ENCODE assay signal across 10 mouse cellular contexts in genomic region chrX:162521197-162521596, GRCm38 (mm10).
DNase-seq lines count a peak whose midpoint lies in the region; ATAC-seq and TF ChIP-seq lines count a peak whose summit lies in the region.
"Had no signal": no experiment of that assay in that cellular context is flagged by ENCODE, and none has a peak within 500 bp of the region (broad histone marks: within the 10 kb centered on the region; RNA-seq: fewer than 3 reads in every experiment).

No protein-coding gene starts in this region.

- no peaks in the 10 kb centered on the region for H3K9me3 ChIP-seq in intestine, embryonic 15.5 days
- no peaks in the 10 kb centered on the region for H3K9me3 ChIP-seq in intestine, postnatal 0 days (ENCODE audit: control insufficient read depth)
- no peaks in the 10 kb centered on the region for H3K9me3 ChIP-seq in neural tube, embryonic 11.5 days (ENCODE audit: control insufficient read depth, low read length)
- no peaks in the 10 kb centered on the region for H3K9me3 ChIP-seq in hindbrain, embryonic 14.5 days (ENCODE audit: control insufficient read depth, low read length)

- no peak overlapping the region for H3K27ac ChIP-seq in intestine, embryonic 15.5 days
- no peak overlapping the region for H3K27ac ChIP-seq in intestine, postnatal 0 days (ENCODE audit: low read depth, low read length)
- no peak overlapping the region for H3K27ac ChIP-seq in neural tube, embryonic 11.5 days (ENCODE audit: low read depth, low read length)
- no peak overlapping the region for H3K27ac ChIP-seq in hindbrain, embryonic 14.5 days

- H3K36me3 ChIP-seq in intestine, embryonic 15.5 days = no peaks in the 10 kb centered on the region
- H3K36me3 ChIP-seq in intestine, postnatal 0 days (ENCODE audit: control insufficient read depth, insufficient read depth) = no peaks in the 10 kb centered on the region
- no peaks in the 10 kb centered on the region for H3K36me3 ChIP-seq in neural tube, embryonic 11.5 days (ENCODE audit: control insufficient read depth, insufficient read depth, low read length)
- no peaks in the 10 kb centered on the region for H3K36me3 ChIP-seq in hindbrain, embryonic 14.5 days (replicated peaks; ENCODE audit: control insufficient read depth, insufficient read depth)

- DNase-seq in neural tube, embryonic 11.5 days (ENCODE audit: low spot score) = peak; percentile 18
- no peak for DNase-seq in neural tube, embryonic 10.5 days (ENCODE audit: extremely low spot score, low spot score)
- DNase-seq in hindbrain, embryonic 14.5 days (ENCODE audit: low spot score) = peak; percentile 44
- DNase-seq in skeletal muscle tissue, adult 2 months (ENCODE audit: low read depth, low spot score) = peak; percentile 19
- DNase-seq: adrenal gland, adult 8-10 months; layer of hippocampus, adult 9-11 months; thymus, adult 2 months had no signal

- no peak overlapping the region for H3K4me3 ChIP-seq in intestine, embryonic 15.5 days (replicated peaks)
- no peak overlapping the region for H3K4me3 ChIP-seq in intestine, postnatal 0 days (ENCODE audit: low read depth, low read length)
- H3K4me3 ChIP-seq in neural tube, embryonic 11.5 days (ENCODE audit: low read depth, low read length) = no peak overlapping the region
- no peak overlapping the region for H3K4me3 ChIP-seq in hindbrain, embryonic 14.5 days (replicated peaks; ENCODE audit: low read length)

- H3K4me2 ChIP-seq in intestine, embryonic 15.5 days (replicated peaks) = no peak overlapping the region
- H3K4me2 ChIP-seq in intestine, postnatal 0 days (replicated peaks; ENCODE audit: low read depth) = no peak overlapping the region
- H3K4me2 ChIP-seq in neural tube, embryonic 11.5 days (ENCODE audit: low read depth) = no peak overlapping the region
- no peak overlapping the region for H3K4me2 ChIP-seq in hindbrain, embryonic 14.5 days (replicated peaks)

- no peaks in the 10 kb centered on the region for H3K27me3 ChIP-seq in intestine, embryonic 15.5 days (replicated peaks)
- no peaks in the 10 kb centered on the region for H3K27me3 ChIP-seq in intestine, postnatal 0 days (replicated peaks; ENCODE audit: control insufficient read depth, insufficient read depth, low read length)
- H3K27me3 ChIP-seq in neural tube, embryonic 11.5 days (ENCODE audit: control insufficient read depth, insufficient read depth, low read length) = peaks cover 7% of the 10 kb centered on the region; the same call in 1 of the 2 replicates
- H3K27me3 ChIP-seq in hindbrain, embryonic 14.5 days (ENCODE audit: control insufficient read depth, insufficient read depth, low read length) = peaks cover 38% of the 10 kb centered on the region

- no peak overlapping the region for H3K9ac ChIP-seq in intestine, embryonic 15.5 days
- H3K9ac ChIP-seq in intestine, postnatal 0 days (ENCODE audit: low read depth, low read length) = no peak overlapping the region
- no peak overlapping the region for H3K9ac ChIP-seq in neural tube, embryonic 11.5 days (ENCODE audit: low read length)
- H3K9ac ChIP-seq in hindbrain, embryonic 14.5 days = no peak overlapping the region

- peak; percentile 70 for ATAC-seq in intestine, embryonic 15.5 days
- ATAC-seq in intestine, postnatal 0 days = no peak
- peak; percentile 45 for ATAC-seq in neural tube, embryonic 11.5 days (ENCODE audit: insufficient read depth, low FRiP score, low TSS enrichment)
- no peak for ATAC-seq in hindbrain, embryonic 14.5 days (ENCODE audit: low FRiP score)
- no peak for ATAC-seq in erythroid progenitor cell, adult 5-6 weeks (replicated peaks; ENCODE audit: low FRiP score, poor library complexity, severe bottlenecking)

- no peak for TF ChIP-seq CTCF in intestine, postnatal 0 days (IDR thresholded peaks at IDR 0.05; ENCODE audit: low read depth)

- 47% methylated on average over 4 of the region's 4 CpGs for WGBS in intestine, embryonic 15.5 days
- 54% methylated on average over 4 of the region's 4 CpGs for WGBS in intestine, postnatal 0 days
- 33% methylated on average over 4 of the region's 4 CpGs for WGBS in neural tube, embryonic 11.5 days
- 23% methylated on average over 4 of the region's 4 CpGs for WGBS in hindbrain, embryonic 14.5 days

- no peaks in the 10 kb centered on the region for H3K4me1 ChIP-seq in intestine, embryonic 15.5 days (replicated peaks)
- H3K4me1 ChIP-seq in intestine, postnatal 0 days (replicated peaks; ENCODE audit: control insufficient read depth, insufficient read depth, low read length) = no peaks in the 10 kb centered on the region
- no peaks in the 10 kb centered on the region for H3K4me1 ChIP-seq in neural tube, embryonic 11.5 days (ENCODE audit: control insufficient read depth, insufficient read depth, low read length)
- no peaks in the 10 kb centered on the region for H3K4me1 ChIP-seq in hindbrain, embryonic 14.5 days (replicated peaks; ENCODE audit: control insufficient read depth, insufficient read depth, low read length)

Comparison
In these comparisons a context has a peak if more than half of its experiments do, and no peak if none do; other contexts are left out.
1. ATAC-seq: peak in intestine, embryonic 15.5 days (single experiment) and neural tube, embryonic 11.5 days (single experiment); none in intestine, postnatal 0 days (single experiment), hindbrain, embryonic 14.5 days (single experiment) and erythroid progenitor cell, adult 5-6 weeks (single experiment).